Mouse (Mus musculus): Measurements from ENCODE around the gene Olfr1093. TPM values are rescaled to one million over a fixed set of nuclear protein-coding genes. Genes with fewer than 3 reads are reported as not detected.

Olfr1093 gene
- polyA plus RNA-seq (2015; fragmentation: Nextera tagmentation; extraction: Ambion mirVana) = not detected in 2 replicates

GRCm38 (mm10) chr2:86782179-86782578 lies at the start of gene Olfr1093:
Olfr1093 (plus strand) TSS chr2:86782479.
- ATAC-seq (replicated peaks; ENCODE audit: low FRiP score, low read depth) (no peak), DNase-seq (ENCODE audit: low spot score) (no peak)
- Histone ChIP-seq H3K4me1 (replicated peaks; ENCODE audit: insufficient read depth, low read length) (no peaks in the 10 kb centered on the region), H3K27ac (no peak within 1 kb of the TSS), H3K9me3 (replicated peaks; ENCODE audit: low read length) (no peaks in the 10 kb centered on the region), H3K27me3 (ENCODE audit: insufficient read depth, low read length) (no peaks in the 10 kb centered on the region), H3K4me3 (replicated peaks; ENCODE audit: low read depth, low read length) (no peak within 1 kb of the TSS), H3K36me3 (ENCODE audit: insufficient read depth, low read length) (no peaks in the 10 kb centered on the region), H3K4me2 (ENCODE audit: low read length) (no peak within 1 kb of the TSS), H3K9ac (ENCODE audit: low read depth, low read length) (no peak within 1 kb of the TSS)
- WGBS = 75% methylated on average over 2 of the region's 2 CpGs
- TF ChIP-seq CTCF (IDR thresholded peaks at IDR 0.05; ENCODE audit: low read depth) = no peak

GRCm38 (mm10) chr2:86733601-86734000 lies 48.7 kb upstream of the Olfr1093 start, which contains the start of gene Olfr1089:
Olfr1089 (minus strand) TSS chr2:86733701.
- H3K4me3 ChIP-seq (replicated peaks; ENCODE audit: low read depth, low read length) = no peak within 1 kb of the TSS
- no peak for TF ChIP-seq CTCF (IDR thresholded peaks at IDR 0.05; ENCODE audit: low read depth)
- H3K9ac ChIP-seq (ENCODE audit: low read depth, low read length) = no peak within 1 kb of the TSS
- DNase-seq (ENCODE audit: low spot score) (no peak), ATAC-seq (replicated peaks; ENCODE audit: low FRiP score, low read depth) (no peak)
- H3K27me3 ChIP-seq (ENCODE audit: insufficient read depth, low read length) = no peaks in the 10 kb centered on the region
- H3K9me3 ChIP-seq (replicated peaks; ENCODE audit: low read length) = no peaks in the 10 kb centered on the region
- H3K4me2 ChIP-seq (ENCODE audit: low read length) = no peak within 1 kb of the TSS
- H3K4me1 ChIP-seq (replicated peaks; ENCODE audit: insufficient read depth, low read length) = no peaks in the 10 kb centered on the region
- no peaks in the 10 kb centered on the region for H3K36me3 ChIP-seq (ENCODE audit: insufficient read depth, low read length)
- no peak within 1 kb of the TSS for H3K27ac ChIP-seq

- no peaks in the 10 kb centered on the region for H3K4me1 ChIP-seq (replicated peaks; ENCODE audit: insufficient read depth, low read length)
- no peak within 1 kb of the TSS for H3K4me3 ChIP-seq (replicated peaks; ENCODE audit: low read depth, low read length)
- H3K27me3 ChIP-seq (ENCODE audit: insufficient read depth, low read length) = no peaks in the 10 kb centered on the region
- no peaks in the 10 kb centered on the region for H3K36me3 ChIP-seq (ENCODE audit: insufficient read depth, low read length)
- H3K4me2 ChIP-seq (ENCODE audit: low read length) = no peak within 1 kb of the TSS
- H3K9me3 ChIP-seq (replicated peaks; ENCODE audit: low read length) = no peaks in the 10 kb centered on the region
- ATAC-seq (replicated peaks; ENCODE audit: low FRiP score, low read depth) = no peak
- no peak within 1 kb of the TSS for H3K27ac ChIP-seq
- H3K9ac ChIP-seq (ENCODE audit: low read depth, low read length) = no peak within 1 kb of the TSS
- 83% methylated on average over 1 of the region's 1 CpGs for WGBS
- DNase-seq (ENCODE audit: low spot score) = no peak
- TF ChIP-seq CTCF (IDR thresholded peaks at IDR 0.05; ENCODE audit: low read depth) = no peak
These were observed 23.4 kb upstream of the Olfr1093 start, which contains the start of gene Olfr1090 for GRCm38 (mm10) chr2:86758893-86759292. Olfr1090 (minus strand) TSS chr2:86758993.

- Histone ChIP-seq H3K4me1 (replicated peaks; ENCODE audit: insufficient read depth, low read length) (no peaks in the 10 kb centered on the region), H3K9ac (ENCODE audit: low read depth, low read length) (no peak overlapping the region), H3K27me3 (ENCODE audit: insufficient read depth, low read length) (no peaks in the 10 kb centered on the region), H3K9me3 (replicated peaks; ENCODE audit: low read length) (no peaks in the 10 kb centered on the region), H3K27ac (no peak overlapping the region), H3K4me2 (ENCODE audit: low read length) (no peak overlapping the region), H3K36me3 (ENCODE audit: insufficient read depth, low read length) (no peaks in the 10 kb centered on the region), H3K4me3 (replicated peaks; ENCODE audit: low read depth, low read length) (no peak overlapping the region)
- ATAC-seq (replicated peaks; ENCODE audit: low FRiP score, low read depth) (no peak), DNase-seq (ENCODE audit: low spot score) (no peak)
- no peak for TF ChIP-seq CTCF (IDR thresholded peaks at IDR 0.05; ENCODE audit: low read depth)
- WGBS = 98% methylated on average over 6 of the region's 6 CpGs
These were observed 21.2 kb upstream of the Olfr1093 start for GRCm38 (mm10) chr2:86761050-86761449.

GRCm38 (mm10) chr2:86809918-86810317 lies 27.6 kb downstream of the Olfr1093 start, which contains the start of gene Olfr141:
Olfr141 (minus strand) TSS chr2:86810018.
- H3K4me2 ChIP-seq (ENCODE audit: low read length) = no peak within 1 kb of the TSS
- ATAC-seq (replicated peaks; ENCODE audit: low FRiP score, low read depth) = no peak
- no peaks in the 10 kb centered on the region for H3K9me3 ChIP-seq (replicated peaks; ENCODE audit: low read length)
- no peak within 1 kb of the TSS for H3K9ac ChIP-seq (ENCODE audit: low read depth, low read length)
- DNase-seq (ENCODE audit: low spot score) = no peak
- no peak for TF ChIP-seq CTCF (IDR thresholded peaks at IDR 0.05; ENCODE audit: low read depth)
- no peak within 1 kb of the TSS for H3K27ac ChIP-seq
- no peaks in the 10 kb centered on the region for H3K36me3 ChIP-seq (ENCODE audit: insufficient read depth, low read length)
- no peak within 1 kb of the TSS for H3K4me3 ChIP-seq (replicated peaks; ENCODE audit: low read depth, low read length)
- no peaks in the 10 kb centered on the region for H3K4me1 ChIP-seq (replicated peaks; ENCODE audit: insufficient read depth, low read length)
- no peaks in the 10 kb centered on the region for H3K27me3 ChIP-seq (ENCODE audit: insufficient read depth, low read length)

- Histone ChIP-seq H3K9me3 (replicated peaks; ENCODE audit: low read length) (no peaks in the 10 kb centered on the region), H3K4me3 (replicated peaks; ENCODE audit: low read depth, low read length) (no peak within 1 kb of the TSS), H3K27ac (no peak within 1 kb of the TSS), H3K36me3 (ENCODE audit: insufficient read depth, low read length) (no peaks in the 10 kb centered on the region), H3K9ac (ENCODE audit: low read depth, low read length) (no peak within 1 kb of the TSS), H3K4me1 (replicated peaks; ENCODE audit: insufficient read depth, low read length) (no peaks in the 10 kb centered on the region), H3K4me2 (ENCODE audit: low read length) (no peak within 1 kb of the TSS), H3K27me3 (ENCODE audit: insufficient read depth, low read length) (no peaks in the 10 kb centered on the region)
- DNase-seq (ENCODE audit: low spot score) (no peak), ATAC-seq (replicated peaks; ENCODE audit: low FRiP score, low read depth) (no peak)
- no peak for TF ChIP-seq CTCF (IDR thresholded peaks at IDR 0.05; ENCODE audit: low read depth)
These were observed 42.1 kb downstream of the Olfr1093 start, which contains the start of gene Olfr1094 for GRCm38 (mm10) chr2:86824363-86824762. Olfr1094 (plus strand) TSS chr2:86824663.

Other genes starting within 250 kb of the Olfr1093 start
- not detected in 2 replicates for gene Olfr1079, start 240.0 kb upstream of the Olfr1093 start, polyA plus RNA-seq (2015; fragmentation: Nextera tagmentation; extraction: Ambion mirVana)
- not detected in 2 replicates for gene Olfr1080, start 224.2 kb upstream of the Olfr1093 start, polyA plus RNA-seq (2015; fragmentation: Nextera tagmentation; extraction: Ambion mirVana)
- not detected in 2 replicates for gene Olfr1082, start 183.5 kb upstream of the Olfr1093 start, polyA plus RNA-seq (2015; fragmentation: Nextera tagmentation; extraction: Ambion mirVana)
- not detected in 2 replicates for gene Olfr1084, start 142.8 kb upstream of the Olfr1093 start, polyA plus RNA-seq (2015; fragmentation: Nextera tagmentation; extraction: Ambion mirVana)
- not detected in 2 replicates for gene Olfr1085, start 120.5 kb upstream of the Olfr1093 start, polyA plus RNA-seq (2015; fragmentation: Nextera tagmentation; extraction: Ambion mirVana)
- not detected in 2 replicates for gene Olfr1086, start 102.4 kb upstream of the Olfr1093 start, polyA plus RNA-seq (2015; fragmentation: Nextera tagmentation; extraction: Ambion mirVana)
- gene Olfr1087, start 84.1 kb upstream of the Olfr1093 start, polyA plus RNA-seq (2015; fragmentation: Nextera tagmentation; extraction: Ambion mirVana) = not detected in 2 replicates
- gene Olfr1089, start 48.8 kb upstream of the Olfr1093 start, polyA plus RNA-seq (2015; fragmentation: Nextera tagmentation; extraction: Ambion mirVana) = not detected in 2 replicates
- not detected in 2 replicates for gene Olfr1090, start 23.5 kb upstream of the Olfr1093 start, polyA plus RNA-seq (2015; fragmentation: Nextera tagmentation; extraction: Ambion mirVana)
- not detected in 2 replicates for gene Olfr141, start 27.5 kb downstream of the Olfr1093 start, polyA plus RNA-seq (2015; fragmentation: Nextera tagmentation; extraction: Ambion mirVana)
- gene Olfr1094, start 42.2 kb downstream of the Olfr1093 start, polyA plus RNA-seq (2015; fragmentation: Nextera tagmentation; extraction: Ambion mirVana) = not detected in 2 replicates
- gene Olfr1095, start 69.2 kb downstream of the Olfr1093 start, polyA plus RNA-seq (2015; fragmentation: Nextera tagmentation; extraction: Ambion mirVana) = not detected in 2 replicates
- not detected in 2 replicates for gene Gm13723, start 92.3 kb downstream of the Olfr1093 start, polyA plus RNA-seq (2015; fragmentation: Nextera tagmentation; extraction: Ambion mirVana)
- not detected in 2 replicates for gene Olfr1097, start 109.7 kb downstream of the Olfr1093 start, polyA plus RNA-seq (2015; fragmentation: Nextera tagmentation; extraction: Ambion mirVana)
- not detected in 2 replicates for gene Olfr1098, start 142.1 kb downstream of the Olfr1093 start, polyA plus RNA-seq (2015; fragmentation: Nextera tagmentation; extraction: Ambion mirVana)
- not detected in 2 replicates for gene Olfr1099, start 178.2 kb downstream of the Olfr1093 start, polyA plus RNA-seq (2015; fragmentation: Nextera tagmentation; extraction: Ambion mirVana)
- gene Olfr1100, start 197.5 kb downstream of the Olfr1093 start, polyA plus RNA-seq (2015; fragmentation: Nextera tagmentation; extraction: Ambion mirVana) = not detected in 2 replicates
- not detected in 2 replicates for gene Olfr1101, start 208.7 kb downstream of the Olfr1093 start, polyA plus RNA-seq (2015; fragmentation: Nextera tagmentation; extraction: Ambion mirVana)
- not detected in 2 replicates for gene Olfr1102, start 215.9 kb downstream of the Olfr1093 start, polyA plus RNA-seq (2015; fragmentation: Nextera tagmentation; extraction: Ambion mirVana)
- not detected in 2 replicates for gene Olfr1104, start 244.6 kb downstream of the Olfr1093 start, polyA plus RNA-seq (2015; fragmentation: Nextera tagmentation; extraction: Ambion mirVana)